Mouse (Mus musculus): ENCODE data around the gene Gas8. TPM values are rescaled to one million over a fixed set of nuclear protein-coding genes. Genes with fewer than 3 reads are reported as not detected.
"Not testable (repeated sequence)": the region's sequence is repeated elsewhere in the genome, so short reads cannot be mapped to it uniquely, and the experiment has no call there.

The Gas8 gene
- polyA plus RNA-seq, 1 experiment: 2.8 TPM

DNA sequence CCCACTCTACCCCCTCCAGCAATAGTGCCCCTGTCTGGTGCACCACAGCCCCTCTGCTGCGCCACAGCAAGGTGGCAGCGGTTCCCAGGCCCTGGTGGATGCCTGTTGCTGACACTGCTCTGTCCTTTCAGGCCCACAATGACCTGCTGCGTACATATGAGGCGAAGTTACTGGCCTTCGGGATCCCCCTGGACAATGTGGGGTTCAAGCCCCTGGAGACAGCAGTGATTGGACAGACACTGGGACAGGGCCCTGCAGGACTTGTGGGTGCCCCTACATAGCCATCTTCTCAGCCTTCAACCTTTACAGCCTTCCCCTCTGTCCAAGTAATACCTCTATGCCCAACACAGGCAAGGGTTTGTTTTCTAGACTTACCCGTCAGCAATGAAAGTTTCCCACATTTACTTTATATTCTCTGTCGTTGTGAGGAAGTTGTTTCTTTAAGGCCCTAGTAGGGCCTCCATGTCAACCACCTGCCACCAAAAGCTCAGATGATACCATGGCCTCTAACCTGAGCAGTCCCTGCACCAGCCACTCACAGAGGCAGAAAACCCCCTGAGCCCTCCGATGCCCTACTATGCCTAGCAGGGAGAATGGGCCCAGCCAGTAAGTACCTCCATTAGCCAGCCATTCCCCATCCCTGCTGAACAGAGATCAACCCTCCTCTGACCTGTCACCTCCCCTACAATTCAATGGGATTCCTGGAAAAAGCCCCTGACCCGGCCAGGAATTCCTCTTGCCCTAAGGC is 17.8 kb downstream of the Gas8 start:
- no peak for DNase-seq (ENCODE audit: low read depth in 1 of 2, low spot score in 2 of 2)
- Histone ChIP-seq H3K36me3 (ENCODE audit: control insufficient read depth, insufficient read depth, low read length) (no peaks in the 10 kb centered on the region), H3K4me1 (ENCODE audit: control insufficient read depth, insufficient read depth, insufficient read length) (no peaks in the 10 kb centered on the region), H3K4me3 (ENCODE audit: extremely low read depth, insufficient read depth, insufficient read length) (no peak overlapping the region), H3K27ac (ENCODE audit: insufficient read depth, low read length) (no peak overlapping the region), H3K27me3 (ENCODE audit: control insufficient read depth, insufficient read depth, low read length) (no peaks in the 10 kb centered on the region)
- 92% methylated on average over 9 of the region's 9 CpGs for WGBS
- TF ChIP-seq CTCF (IDR thresholded peaks at IDR 0.05; ENCODE audit: extremely low read depth, insufficient read depth, insufficient read length, insufficient replicate concordance) (no peak), POLR2A (IDR thresholded peaks at IDR 0.05; ENCODE audit: low read depth, low read length) (no peak)

DNA sequence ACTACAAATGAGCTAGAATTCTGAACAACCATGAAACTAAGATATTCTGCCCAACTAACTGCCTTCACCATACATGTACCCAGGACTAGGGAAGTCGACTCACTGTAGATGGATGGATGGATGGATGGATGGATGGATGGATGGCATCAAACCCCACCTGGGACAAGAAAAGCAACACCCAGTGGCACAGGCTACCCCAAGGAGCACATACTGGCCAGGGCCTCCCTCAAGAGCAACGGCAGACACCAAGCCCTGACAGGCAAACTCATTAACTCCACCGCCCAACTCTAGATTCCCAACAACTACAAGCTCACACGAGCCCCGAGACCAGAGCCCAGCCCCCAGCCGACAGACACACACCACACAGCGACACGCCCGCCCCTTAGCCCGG is 18.4 kb downstream of the Gas8 start:
- TF ChIP-seq CTCF (IDR thresholded peaks at IDR 0.05; ENCODE audit: extremely low read depth, insufficient read depth, insufficient read length, insufficient replicate concordance): no peak
- no peak for TF ChIP-seq POLR2A (IDR thresholded peaks at IDR 0.05; ENCODE audit: low read depth, low read length)
- Histone ChIP-seq H3K4me3 (ENCODE audit: extremely low read depth, insufficient read depth, insufficient read length) (no peak overlapping the region), H3K36me3 (ENCODE audit: control insufficient read depth, insufficient read depth, low read length) (no peaks in the 10 kb centered on the region), H3K4me1 (ENCODE audit: control insufficient read depth, insufficient read depth, insufficient read length) (no peaks in the 10 kb centered on the region), H3K27me3 (ENCODE audit: control insufficient read depth, insufficient read depth, low read length) (no peaks in the 10 kb centered on the region), H3K27ac (ENCODE audit: insufficient read depth, low read length) (no peak overlapping the region)
- WGBS: 87% methylated on average over 10 of the region's 10 CpGs
- DNase-seq (ENCODE audit: low read depth in 1 of 2, low spot score in 2 of 2): no peak

DNA sequence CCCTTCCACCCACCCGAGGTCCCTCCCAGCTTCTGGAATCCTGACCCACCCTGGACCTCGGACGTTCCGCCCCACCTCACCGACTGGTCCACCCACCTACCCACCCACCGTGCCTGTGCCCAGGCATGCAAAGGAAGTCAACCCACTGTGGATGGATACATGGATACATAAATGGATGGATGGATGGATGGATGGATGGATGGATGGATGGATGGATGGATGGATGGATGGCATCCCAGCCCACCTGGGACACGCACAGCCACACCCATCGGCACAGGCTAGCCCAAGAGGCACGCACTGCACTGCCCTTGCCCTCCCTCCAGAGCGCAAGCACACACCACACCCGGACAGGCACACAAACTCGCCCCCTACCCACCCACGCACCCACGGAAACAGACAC is 19.0 kb downstream of the Gas8 start:
- not testable (repeated sequence) for H3K4me3 ChIP-seq (ENCODE audit: extremely low read depth, insufficient read depth, insufficient read length); H3K36me3 ChIP-seq (ENCODE audit: control insufficient read depth, insufficient read depth, low read length); H3K27ac ChIP-seq (ENCODE audit: insufficient read depth, low read length); H3K4me1 ChIP-seq (ENCODE audit: control insufficient read depth, insufficient read depth, insufficient read length); H3K27me3 ChIP-seq (ENCODE audit: control insufficient read depth, insufficient read depth, low read length)
- 84% methylated on average over 7 of the region's 14 CpGs for WGBS
- DNase-seq (ENCODE audit: low read depth in 1 of 2, low spot score in 2 of 2): peak in 1 of 2 experiments; percentile 14

DNA sequence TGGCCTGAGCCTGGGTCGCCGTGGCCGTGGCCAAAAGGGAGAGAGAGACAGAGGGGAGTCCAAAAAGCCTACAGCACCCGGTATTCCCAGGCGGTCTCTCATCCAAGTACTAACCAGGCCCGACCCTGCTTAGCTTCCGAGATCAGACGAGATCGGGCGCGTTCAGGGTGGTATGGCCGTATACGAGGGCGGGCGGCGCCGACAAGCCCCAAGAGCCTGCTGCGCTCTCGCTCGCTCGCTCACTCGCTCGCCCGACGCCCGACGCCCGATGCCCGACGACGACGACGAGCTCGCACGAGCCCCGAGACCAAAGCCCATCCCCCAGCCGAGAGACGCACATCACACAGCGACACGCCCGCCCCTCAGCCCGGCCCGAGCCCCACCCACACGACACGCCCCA is 45.6 kb downstream of the Gas8 start:
- not testable (repeated sequence) for H3K27ac ChIP-seq (ENCODE audit: insufficient read depth, low read length); H3K4me3 ChIP-seq (ENCODE audit: extremely low read depth, insufficient read depth, insufficient read length); H3K36me3 ChIP-seq (ENCODE audit: control insufficient read depth, insufficient read depth, low read length); H3K4me1 ChIP-seq (ENCODE audit: control insufficient read depth, insufficient read depth, insufficient read length); H3K27me3 ChIP-seq (ENCODE audit: control insufficient read depth, insufficient read depth, low read length); DNase-seq (ENCODE audit: low read depth in 1 of 2, low spot score in 2 of 2)
- WGBS: no CpG with 5 or more reads among the region's 45 CpGs

DNA sequence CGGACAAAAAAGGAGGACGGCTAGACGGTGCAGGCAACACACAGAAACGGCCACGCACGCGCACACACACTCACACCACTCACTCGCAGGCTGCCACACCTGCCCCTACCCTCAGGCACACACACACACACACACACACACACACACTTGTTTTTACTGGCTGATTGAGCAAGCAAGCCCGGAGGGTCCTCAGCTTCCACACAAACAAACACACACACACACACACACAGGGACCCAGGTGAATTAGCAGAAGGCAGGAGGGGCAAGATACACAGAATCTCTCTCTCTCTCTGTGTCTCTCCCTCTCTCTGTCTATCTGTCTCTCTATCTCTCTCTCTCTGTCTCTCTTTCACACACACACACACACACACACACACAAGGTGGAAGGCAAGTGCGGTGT is 56.8 kb downstream of the Gas8 start:
- H3K27me3 ChIP-seq (ENCODE audit: control insufficient read depth, insufficient read depth, low read length); H3K27ac ChIP-seq (ENCODE audit: insufficient read depth, low read length); DNase-seq (ENCODE audit: low read depth in 1 of 2, low spot score in 2 of 2); H3K4me1 ChIP-seq (ENCODE audit: control insufficient read depth, insufficient read depth, insufficient read length); H3K4me3 ChIP-seq (ENCODE audit: extremely low read depth, insufficient read depth, insufficient read length); H3K36me3 ChIP-seq (ENCODE audit: control insufficient read depth, insufficient read depth, low read length): not testable (repeated sequence)
- 85% methylated on average over 2 of the region's 10 CpGs for WGBS

Other genes with a start within 250 kb of the Gas8 start
- 55.7 and 76.1 TPM in 2 replicates for gene Fanca, start 200.3 kb upstream of the Gas8 start, polyA plus RNA-seq (2012; rRNA removed)
- 0.88 and 1.1 TPM in 2 replicates for gene Spire2, start 186.1 kb upstream of the Gas8 start, polyA plus RNA-seq (2012; rRNA removed)
- gene Tcf25, start 145.1 kb upstream of the Gas8 start, polyA plus RNA-seq (2012; rRNA removed): 137 and 149 TPM in 2 replicates
- gene Mc1r, start 111.7 kb upstream of the Gas8 start, polyA plus RNA-seq (2012; rRNA removed): not detected in 2 replicates
- 2.7 and 3.9 TPM in 2 replicates for gene Tubb3, start 107.4 kb upstream of the Gas8 start, polyA plus RNA-seq (2012; rRNA removed)
- 13.5 and 14.9 TPM in 2 replicates for gene Def8, start 95.3 kb upstream of the Gas8 start, polyA plus RNA-seq (2012; rRNA removed)
- 14.4 and 17.3 TPM in 2 replicates for gene Afg3l1, start 40.9 kb upstream of the Gas8 start, polyA plus RNA-seq (2012; rRNA removed)
- gene Dbndd1, start 3.4 kb upstream of the Gas8 start, polyA plus RNA-seq (2012; rRNA removed): not detected in 2 replicates
- 1.2 TPM in 2 replicates for gene Rhou, start 135.1 kb downstream of the Gas8 start, polyA plus RNA-seq (2012; rRNA removed)